Mouse (Mus musculus) embryo, embryonic 11 days (tissue): ENCODE measurements around the gene Cfap61.
A peak's percentile ranks its signal among the peaks of the same experiment; 100 is the strongest.
"Not testable (repeated sequence)": the region's sequence is repeated elsewhere in the genome, so short reads cannot be mapped to it uniquely, and the experiment has no call there.

Experiments
- DNase-seq: peaks from one replicate; pipeline ENCODE4 v3.0.0-alpha.2; 2015

Gene Cfap61

GRCm38 (mm10) chr2:145934339-145935231 is at the start of gene Cfap61, which contains the start of gene Crnkl1:
Cfap61 (plus strand) TSS chr2:145934784.
Crnkl1 (minus strand) TSS chr2:145935014.
- peak; percentile 98 for DNase-seq

GRCm38 (mm10) chr2:145884913-145885785 is 49.4 kb upstream of the Cfap61 start:
- peak; percentile 46 for DNase-seq

- peak; percentile 62 for DNase-seq
These were observed 46.4 kb upstream of the Cfap61 start for GRCm38 (mm10) chr2:145887937-145888765.

DNA sequence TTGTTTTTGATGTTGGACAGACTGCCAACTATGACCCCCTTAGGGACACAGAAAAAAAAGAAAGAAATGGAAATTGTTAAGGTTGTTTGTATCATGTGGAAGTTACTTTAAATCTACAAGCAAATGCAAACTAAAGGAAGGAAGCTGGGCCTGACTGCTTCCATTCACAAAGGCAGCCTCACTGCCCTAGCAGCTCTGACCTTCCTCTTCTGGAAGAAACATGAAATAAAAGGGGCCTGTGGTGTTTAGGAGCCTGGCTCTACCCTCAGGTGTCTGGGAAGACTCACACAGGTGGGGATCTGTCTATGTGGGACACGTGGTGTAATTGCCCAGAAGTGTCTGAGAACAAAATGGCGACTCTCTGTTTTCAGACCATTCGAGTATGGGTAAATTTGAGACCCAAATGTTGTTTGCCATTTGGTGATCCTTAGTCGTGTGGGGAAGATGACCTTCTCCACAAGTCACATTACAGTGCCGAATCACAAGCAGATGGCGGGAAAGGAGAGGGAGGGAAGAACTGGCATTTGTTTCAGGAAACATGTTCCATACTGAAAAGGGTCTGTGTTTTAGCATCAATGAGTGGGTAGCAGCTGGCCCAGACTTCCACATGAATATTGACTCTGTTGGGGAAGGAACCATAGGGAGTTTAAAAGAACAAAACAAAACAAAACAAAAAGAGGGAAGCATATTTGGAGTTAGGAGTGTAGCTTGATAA is 45.7 kb upstream of the Cfap61 start:
- DNase-seq = no peak

DNA sequence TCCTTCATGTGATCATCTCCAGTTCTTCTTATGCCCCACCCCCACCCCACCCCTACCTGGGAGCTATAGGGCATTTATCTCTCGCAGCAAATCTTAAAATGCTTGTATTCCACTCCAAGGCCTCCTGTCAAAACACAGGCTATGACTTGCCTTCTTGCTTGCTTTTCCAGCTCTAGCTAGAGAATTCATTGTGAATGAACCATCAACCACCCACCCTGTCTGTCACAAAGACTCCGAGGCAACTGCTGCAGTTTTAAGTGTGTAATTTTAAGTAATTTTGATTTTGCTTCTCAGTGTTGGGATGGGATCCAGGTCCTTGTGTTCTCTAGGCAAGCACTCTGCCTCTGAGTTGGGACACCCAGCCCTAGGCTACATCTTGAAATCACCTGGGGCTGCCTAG is 44.0 kb upstream of the Cfap61 start:
- DNase-seq = no peak

- DNase-seq = no peak
These were observed 40.8 kb upstream of the Cfap61 start for GRCm38 (mm10) chr2:145893756-145894155.

DNA sequence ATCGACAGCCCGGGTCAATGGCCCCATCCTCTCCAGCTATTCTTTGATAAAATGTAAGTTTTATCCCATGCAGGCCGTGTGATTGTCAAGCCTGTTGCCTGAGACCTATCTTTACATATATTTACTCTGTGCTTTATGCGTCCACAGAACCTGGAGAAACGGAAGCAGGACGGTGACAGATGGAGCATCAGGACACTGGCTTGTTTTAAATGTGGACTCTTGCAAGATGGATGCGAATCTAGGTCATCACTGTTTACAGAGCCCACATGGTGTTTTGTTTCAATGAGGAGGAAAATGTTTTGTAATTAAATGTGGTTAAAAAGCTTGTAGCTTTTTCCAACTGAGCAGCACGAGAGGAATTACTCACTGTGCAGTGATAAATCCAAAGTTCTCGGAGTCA is 36.5 kb upstream of the Cfap61 start:
- no peak for DNase-seq

GRCm38 (mm10) chr2:145900318-145900717 is 34.3 kb upstream of the Cfap61 start:
- DNase-seq = not testable (repeated sequence)

- DNase-seq = no peak
These were observed 32.7 kb upstream of the Cfap61 start, which contains the start of gene Naa20 for GRCm38 (mm10) chr2:145901861-145902260. Naa20 (plus strand) TSS chr2:145902099.

GRCm38 (mm10) chr2:145903061-145903901 is 31.3 kb upstream of the Cfap61 start:
- DNase-seq = peak; percentile 96

DNA sequence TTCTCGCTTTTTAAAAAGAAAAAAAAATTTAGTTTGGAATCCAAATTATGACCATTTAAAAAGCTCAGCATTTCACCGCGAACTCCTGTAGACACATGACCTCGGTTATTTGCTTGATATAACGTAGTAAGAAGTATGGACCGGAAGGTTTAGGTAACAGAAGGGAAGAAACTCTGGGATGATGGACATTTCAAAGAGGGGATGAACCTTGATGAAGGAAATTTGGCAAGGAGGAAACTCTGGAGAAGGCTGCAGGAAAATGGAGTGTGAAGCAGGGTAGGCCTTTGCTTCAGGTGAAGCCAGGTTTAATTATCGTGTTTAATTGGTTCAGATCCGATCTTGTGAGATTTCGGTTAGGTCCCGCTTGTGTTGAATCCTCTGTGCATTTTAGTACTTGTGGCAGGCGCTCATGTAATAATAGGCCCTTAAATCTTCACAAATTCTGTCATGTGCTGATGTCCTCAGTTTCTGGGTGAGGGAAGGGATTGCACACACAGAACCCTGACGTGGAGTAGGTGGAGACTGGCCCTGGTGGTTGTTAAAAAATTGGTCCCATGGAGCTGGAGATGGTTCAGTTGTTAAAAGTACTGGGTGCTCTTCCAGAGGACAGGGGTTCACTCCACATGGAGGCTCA is 30.5 kb upstream of the Cfap61 start:
- no peak for DNase-seq

DNA sequence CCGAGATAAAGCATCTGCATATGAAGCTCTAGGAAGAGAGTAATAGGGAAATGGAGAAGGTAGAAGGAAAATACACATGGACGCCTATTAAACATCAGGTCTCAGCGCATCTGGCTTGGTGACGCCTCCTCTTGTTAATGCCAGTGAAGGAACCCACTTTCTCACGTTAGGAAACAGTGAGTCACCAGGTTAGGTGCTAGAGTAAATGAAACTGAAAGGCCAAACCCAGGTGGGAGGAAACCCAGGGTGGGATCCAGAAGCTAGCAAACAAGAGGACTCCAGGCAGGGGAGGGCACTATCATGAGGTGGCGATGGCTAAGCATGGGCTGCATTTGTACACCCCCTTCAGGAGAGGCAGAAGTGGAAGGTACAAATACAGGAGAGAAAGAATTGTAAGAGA is 29.4 kb upstream of the Cfap61 start:
- no peak for DNase-seq

- DNase-seq = not testable (repeated sequence)
These were observed 28.7 kb upstream of the Cfap61 start for GRCm38 (mm10) chr2:145905884-145906283.

DNA sequence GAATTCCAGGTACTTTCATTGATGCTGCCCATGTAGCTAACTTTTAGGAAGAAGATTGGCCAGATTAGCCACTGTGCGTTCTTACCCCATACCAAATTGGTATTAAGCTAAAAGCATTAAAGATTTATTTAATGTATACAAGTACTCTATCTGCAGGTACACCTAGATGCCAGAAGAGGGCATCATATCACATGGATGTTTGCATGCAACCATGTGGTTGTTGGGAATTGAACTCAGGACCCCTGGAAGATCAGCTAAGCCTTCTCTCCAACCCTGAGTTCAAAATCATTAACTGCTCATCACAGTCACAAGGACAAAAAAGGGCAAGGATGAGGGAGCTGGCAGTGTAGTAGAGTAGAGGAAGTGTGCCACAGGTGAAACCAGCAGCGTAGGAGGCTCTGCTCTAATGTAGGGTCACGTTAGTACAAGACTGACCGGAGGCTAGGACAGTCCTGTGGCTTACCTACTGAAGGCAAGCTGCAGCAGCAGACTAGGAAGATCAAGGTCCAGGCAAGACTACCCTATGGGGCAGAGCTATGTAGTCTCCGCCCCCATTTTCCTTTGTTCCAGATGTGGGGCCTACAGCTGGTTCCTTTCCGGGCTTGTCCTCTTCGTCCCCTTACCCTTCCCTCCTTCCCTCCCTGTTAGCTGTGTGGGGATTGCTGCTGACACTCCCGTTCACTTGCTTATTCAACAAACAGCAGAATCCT is 13.5 kb upstream of the Cfap61 start:
- no peak for DNase-seq

DNA sequence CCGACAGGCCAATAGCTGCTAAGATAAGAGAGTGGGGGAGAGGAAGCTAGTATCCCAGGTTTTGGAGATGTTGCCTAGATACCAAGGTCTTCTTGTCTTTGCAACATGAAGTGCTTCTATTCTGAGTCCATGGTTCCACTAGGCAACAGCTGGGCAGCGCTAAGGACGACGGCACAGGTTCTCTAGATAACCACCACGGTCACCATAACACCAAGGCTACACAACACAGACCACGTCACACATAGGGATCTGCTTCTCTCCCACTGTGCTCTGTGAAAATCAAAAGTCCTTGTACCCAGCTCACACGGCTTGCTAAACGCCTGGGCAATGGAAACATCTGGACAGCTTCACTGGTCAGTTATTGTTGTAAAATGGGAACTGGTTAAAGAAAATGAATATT is 2.4 kb downstream of the Cfap61 start:
- no peak for DNase-seq

- no peak for DNase-seq
These were observed 6.8 kb downstream of the Cfap61 start for GRCm38 (mm10) chr2:145941403-145941802.

DNA sequence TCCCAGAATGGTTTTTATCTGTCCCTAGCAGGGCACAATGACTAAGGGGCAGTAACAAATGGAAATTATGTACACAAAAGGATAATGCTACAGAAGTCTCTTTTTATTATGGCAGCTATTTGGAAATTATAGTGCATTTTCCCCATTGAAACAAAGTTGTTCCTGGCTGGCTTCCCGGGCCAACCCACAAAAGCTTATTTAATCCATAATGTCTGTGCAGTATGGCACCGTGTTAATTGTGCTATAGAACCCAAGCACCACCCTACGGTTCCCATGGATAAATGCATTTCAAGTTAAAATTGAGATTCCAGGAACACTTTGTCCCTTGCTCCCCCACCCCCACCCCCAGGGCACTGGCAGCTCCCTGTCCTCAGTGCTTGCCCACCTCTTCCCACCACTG is 9.7 kb downstream of the Cfap61 start:
- DNase-seq = no peak

DNA sequence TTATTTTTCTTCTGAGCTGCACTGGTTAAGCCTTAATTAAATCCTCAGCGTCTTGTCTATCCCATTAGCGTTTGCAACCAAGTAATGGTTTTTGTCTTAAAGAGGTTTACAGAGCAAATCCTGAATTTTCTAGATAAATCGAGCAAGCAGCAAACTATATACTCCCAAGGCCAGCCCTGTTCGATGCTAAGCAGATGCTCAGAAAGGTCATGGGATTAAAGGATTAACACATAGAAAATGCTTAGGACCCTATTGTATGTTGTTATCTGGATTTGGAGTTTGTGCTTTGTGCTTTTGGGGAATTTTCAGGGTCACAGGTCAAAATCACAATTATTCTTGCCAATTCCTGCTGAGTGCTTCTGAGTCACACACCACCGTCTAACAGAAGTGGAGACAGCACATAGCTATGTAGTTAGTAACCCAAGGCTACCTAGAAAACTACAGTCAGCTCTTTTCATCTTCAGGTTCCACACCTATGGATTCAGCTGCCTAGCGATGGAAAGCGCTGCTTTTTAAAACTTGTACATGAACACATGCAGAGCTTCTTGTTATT is 13.9 kb downstream of the Cfap61 start:
- no peak for DNase-seq

- DNase-seq = peak; percentile 27
These were observed 15.0 kb downstream of the Cfap61 start for GRCm38 (mm10) chr2:145949475-145950068.
